Comparison of ENCODE assay signal across 8 mouse cellular contexts in the genomic region with DNA sequence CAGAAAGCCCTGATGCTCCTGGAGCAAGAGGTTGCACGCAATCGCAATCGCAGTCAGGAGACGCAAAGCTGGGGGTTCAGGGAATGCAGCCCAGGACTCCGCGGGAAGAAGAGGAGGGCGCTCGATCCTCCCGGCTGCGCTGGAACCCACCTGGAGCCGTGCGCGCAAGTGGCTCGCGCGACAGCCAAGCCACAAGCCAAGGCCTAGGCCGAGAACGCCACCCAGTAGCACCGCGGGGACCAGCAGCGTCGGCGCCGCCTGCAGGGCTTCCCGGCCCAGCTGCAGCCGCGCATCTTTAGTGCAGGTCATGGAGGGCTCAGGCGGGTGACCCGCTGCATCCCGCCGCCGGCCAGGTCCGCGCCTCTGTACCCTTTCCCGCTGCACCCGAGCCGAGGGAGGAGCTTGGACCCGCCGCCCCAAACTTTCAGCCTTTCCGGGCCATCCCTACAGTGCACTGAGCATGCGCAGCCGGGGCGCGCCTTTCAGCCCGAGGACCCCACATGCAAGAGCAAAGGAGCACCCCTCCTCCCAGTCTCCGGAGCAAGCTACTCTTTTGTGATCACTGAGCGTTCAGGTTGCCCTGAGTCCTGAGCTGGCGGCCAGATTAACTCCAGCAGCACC. TPM values are rescaled to one million over a fixed set of nuclear protein-coding genes. Genes with fewer than 3 reads are reported as not detected.
A peak's percentile ranks its signal among the peaks of the same experiment; 100 is the strongest.
DNase-seq lines count a peak whose midpoint lies in the region; ATAC-seq and TF ChIP-seq lines count a peak whose summit lies in the region.

A gene (minus strand): TSS at position 410 of the 621 bp plus-strand sequence.

- H3K4me2 ChIP-seq in intestine, embryonic 15.5 days (replicated peaks), result peak within 1 kb of the TSS; percentile 94
- H3K4me2 ChIP-seq in limb, embryonic 14.5 days (replicated peaks; ENCODE audit: low read depth, low read length, severe bottlenecking), result peak within 1 kb of the TSS; percentile 74
- H3K4me2 ChIP-seq in midbrain, postnatal 0 days (ENCODE audit: low read depth, low read length, poor library complexity, severe bottlenecking), result peak within 1 kb of the TSS; percentile 100

- H3K27me3 ChIP-seq in erythroblast, embryonic 14.5 days (ENCODE audit: control insufficient read depth), result peaks cover 28% of the 10 kb centered on the region
- no peaks in the 10 kb centered on the region for H3K27me3 ChIP-seq in intestine, embryonic 15.5 days (replicated peaks)
- H3K27me3 ChIP-seq in limb, embryonic 14.5 days (ENCODE audit: control insufficient read depth, insufficient read depth, low read length), result no peaks in the 10 kb centered on the region
- H3K27me3 ChIP-seq in midbrain, postnatal 0 days (ENCODE audit: insufficient read depth, low read length), result peaks cover 9% of the 10 kb centered on the region; the same call in 1 of the 2 replicates

- peak; percentile 87 for DNase-seq in embryo, embryonic 10.5 days (ENCODE audit: low spot score)
- peak; percentile 71 to 85 for DNase-seq in gastrocnemius, postnatal 4 days (ENCODE audit: low spot score in 2 of 2)
- DNase-seq in limb, embryonic 14.5 days (ENCODE audit: low spot score), result peak; percentile 81
- peak; percentile 55 for DNase-seq in midbrain, postnatal 0 days (ENCODE audit: low spot score)
- peak; percentile 70 for DNase-seq in thymus, postnatal 4 days

- peaks cover 22% of the 10 kb centered on the region for H3K4me1 ChIP-seq in erythroblast, embryonic 14.5 days (ENCODE audit: control insufficient read depth)
- H3K4me1 ChIP-seq in intestine, embryonic 15.5 days (replicated peaks), result peaks cover 17% of the 10 kb centered on the region
- H3K4me1 ChIP-seq in limb, embryonic 14.5 days (ENCODE audit: control insufficient read depth, insufficient read depth, low read length), result peaks cover 33% of the 10 kb centered on the region
- 0 out of 2 replicates have a peak, but pooled peaks cover 11% of the 10 kb centered on the region for H3K4me1 ChIP-seq in midbrain, postnatal 0 days (ENCODE audit: insufficient read depth, low read length)

- H3K9me3 ChIP-seq in erythroblast, embryonic 14.5 days (ENCODE audit: control insufficient read depth, low read length), result no peaks in the 10 kb centered on the region
- no peaks in the 10 kb centered on the region for H3K9me3 ChIP-seq in intestine, embryonic 15.5 days
- no peaks in the 10 kb centered on the region for H3K9me3 ChIP-seq in limb, embryonic 14.5 days (ENCODE audit: control insufficient read depth, low read length)
- H3K9me3 ChIP-seq in midbrain, postnatal 0 days (ENCODE audit: low read length), result no peaks in the 10 kb centered on the region

- peak within 1 kb of the TSS; percentile 71 for H3K9ac ChIP-seq in intestine, embryonic 15.5 days
- peak within 1 kb of the TSS; percentile 81 for H3K9ac ChIP-seq in limb, embryonic 14.5 days (ENCODE audit: low read depth, low read length, severe bottlenecking)
- H3K9ac ChIP-seq in midbrain, postnatal 0 days (replicated peaks; ENCODE audit: low read length, poor library complexity, severe bottlenecking), result peak within 1 kb of the TSS; percentile 45; the same call in 1 of the 2 replicates

- 2% methylated on average over 48 of the region's 48 CpGs for WGBS in intestine, embryonic 15.5 days
- under 1% methylated on average over 38 of the region's 48 CpGs for WGBS in limb, embryonic 14.5 days
- WGBS in midbrain, postnatal 0 days, result under 1% methylated on average over 44 of the region's 48 CpGs

- peak within 1 kb of the TSS; percentile 58 for H3K4me3 ChIP-seq in erythroblast, embryonic 14.5 days (replicated peaks)
- H3K4me3 ChIP-seq in intestine, embryonic 15.5 days (replicated peaks), result peak within 1 kb of the TSS; percentile 68
- peak within 1 kb of the TSS; percentile 74 for H3K4me3 ChIP-seq in limb, embryonic 14.5 days (replicated peaks; ENCODE audit: low read length)
- peak within 1 kb of the TSS; percentile 61 for H3K4me3 ChIP-seq in midbrain, postnatal 0 days (ENCODE audit: low read depth, low read length)

- peak; percentile 20 for TF ChIP-seq CTCF in midbrain, postnatal 0 days (IDR thresholded peaks at IDR 0.05)

- no peak for TF ChIP-seq POLR2A in limb, embryonic 14.5 days (IDR thresholded peaks at IDR 0.05; ENCODE audit: borderline replicate concordance, extremely low read depth, insufficient read depth, insufficient read length)

- no peak for ATAC-seq in erythroblast, adult 5-6 weeks (replicated peaks; ENCODE audit: low FRiP score, poor library complexity, severe bottlenecking)
- ATAC-seq in intestine, embryonic 15.5 days, result peak; percentile 80
- ATAC-seq in limb, embryonic 14.5 days (ENCODE audit: low FRiP score, low read depth), result peak; percentile 85
- peak; percentile 50 for ATAC-seq in midbrain, postnatal 0 days (ENCODE audit: low FRiP score)

- H3K27ac ChIP-seq in intestine, embryonic 15.5 days, result 0 out of 2 replicates have a peak within 1 kb of the TSS, but pooled peaks have one; percentile 22
- peak within 1 kb of the TSS; percentile 59 for H3K27ac ChIP-seq in limb, embryonic 14.5 days (replicated peaks; ENCODE audit: low read depth, low read length)
- H3K27ac ChIP-seq in midbrain, postnatal 0 days (ENCODE audit: low read depth, low read length), result no peak within 1 kb of the TSS

- no peaks in the 10 kb centered on the region for H3K36me3 ChIP-seq in erythroblast, embryonic 14.5 days (ENCODE audit: control insufficient read depth)
- H3K36me3 ChIP-seq in intestine, embryonic 15.5 days, result no peaks in the 10 kb centered on the region
- H3K36me3 ChIP-seq in limb, embryonic 14.5 days (ENCODE audit: control insufficient read depth, insufficient read depth, low read length), result peaks cover 22% of the 10 kb centered on the region
- no peaks in the 10 kb centered on the region for H3K36me3 ChIP-seq in midbrain, postnatal 0 days (ENCODE audit: insufficient read depth, low read length)

RNA-seq across cellular contexts. Expression of the gene that starts here (rescaled TPM):
- polyA plus RNA-seq in erythroblast, embryonic 14.5 days (2012), result 0.02 and 0.13 TPM in 2 replicates
- total RNA-seq in erythroblast, adult 5-6 weeks (2015; ENCODE audit: low replicate concordance), result not detected in 2 replicates
- not detected in 2 replicates for total RNA-seq in erythroblast, adult 5-6 weeks (2017; ENCODE audit: low replicate concordance)
- 10 to 100 TPM; 31.5 to 31.7 TPM for total RNA-seq in gastrocnemius, postnatal 4 days (2021)
- 10.9 and 11.2 TPM in 2 replicates for polyA plus RNA-seq in intestine, embryonic 15.5 days (2015; fragmentation: Nextera tagmentation; extraction: Ambion mirVana)
- 69.9 and 80.7 TPM in 2 replicates for polyA plus RNA-seq in limb, embryonic 14.5 days (2012; rRNA removed)
- polyA plus RNA-seq in limb, embryonic 14.5 days (2014; fragmentation: Nextera tagmentation; extraction: Ambion mirVana), result 23.5 and 25.6 TPM in 2 replicates
- total RNA-seq in midbrain, postnatal 0 days (2014; rRNA removed), result 8.2 and 8.3 TPM in 2 replicates
- polyA plus RNA-seq in midbrain, postnatal 0 days (2015; fragmentation: Nextera tagmentation; extraction: Ambion mirVana), result 2.7 and 2.8 TPM in 2 replicates
